Mouse (Mus musculus) cerebellum, adult 9-10 months (tissue): Measurements from ENCODE around the gene Sycn.
"Not testable (repeated sequence)": the region's sequence is repeated elsewhere in the genome, so short reads cannot be mapped to it uniquely, and the experiment has no call there.

Source experiments
- DNase-seq: peaks from one replicate; pipeline ENCODE4 v3.0.0; 2022

The Sycn gene

DNA sequence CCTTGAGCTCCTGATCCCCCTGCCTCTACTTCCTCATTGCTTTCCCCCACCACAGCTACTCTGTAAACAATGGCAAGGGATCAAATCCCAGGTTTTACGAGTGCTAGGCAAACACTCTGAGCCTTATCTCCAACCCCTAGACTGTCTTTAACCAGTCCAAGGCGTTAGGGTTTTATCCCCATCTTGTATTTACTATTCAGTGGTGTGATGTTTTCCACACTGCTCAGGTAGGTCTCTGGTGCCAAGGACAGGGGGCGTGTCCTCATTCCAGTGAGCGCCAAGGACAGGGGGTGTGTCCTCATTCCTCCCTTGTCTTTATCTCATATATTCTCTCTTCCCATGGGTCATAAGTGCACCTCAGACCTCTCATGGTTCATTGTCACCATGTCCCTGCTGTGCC lies at the start of gene Sycn:
Gene Sycn, plus strand, starts transcription at position 360 of the 400 bp plus-strand sequence.
- no peak for DNase-seq

- DNase-seq: no peak
These were observed 49.8 kb upstream of the Sycn start for GRCm38 (mm10) chr7:28490903-28491302.

DNA sequence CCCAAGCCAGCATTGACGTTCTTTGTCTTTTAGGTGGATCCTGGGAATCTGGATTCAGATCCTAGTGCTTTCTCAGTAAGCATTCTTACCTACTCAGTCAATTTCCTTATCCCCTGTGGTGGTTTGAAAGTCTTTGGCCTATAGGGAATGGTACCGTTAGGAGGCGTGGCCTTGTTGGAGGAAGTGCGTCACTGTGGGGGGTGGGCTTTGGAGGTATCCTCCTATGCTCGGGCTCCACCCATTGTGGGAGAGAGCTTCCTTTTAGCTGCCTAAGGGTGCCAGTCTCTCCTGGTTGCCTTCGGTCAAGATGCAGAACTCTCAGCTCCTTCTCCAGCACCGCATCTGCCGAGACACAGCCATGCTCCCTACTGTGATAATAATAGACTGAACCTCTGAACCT lies 48.4 kb upstream of the Sycn start:
- DNase-seq: no peak

DNA sequence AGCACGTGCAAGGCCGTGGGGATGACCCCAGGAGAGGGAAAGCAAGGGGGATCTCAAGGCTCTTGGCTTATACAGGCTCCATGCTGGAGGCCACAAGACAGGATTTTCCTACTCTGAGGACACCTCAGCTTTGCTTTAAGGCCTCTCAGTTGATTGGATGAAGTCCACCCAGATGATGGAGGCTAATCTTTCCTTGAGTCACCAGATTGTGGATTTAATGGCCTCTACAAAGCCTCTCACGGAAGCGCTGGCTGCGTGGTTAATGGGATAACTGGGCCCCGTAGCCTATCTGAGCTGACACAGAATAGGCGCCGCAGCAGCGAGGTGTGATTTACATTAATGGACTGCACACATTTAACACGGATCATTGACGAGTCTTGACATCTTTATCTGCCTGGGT lies 45.3 kb upstream of the Sycn start:
- DNase-seq: no peak

- no peak for DNase-seq
These were observed 35.1 kb upstream of the Sycn start for GRCm38 (mm10) chr7:28505585-28505984.

DNA sequence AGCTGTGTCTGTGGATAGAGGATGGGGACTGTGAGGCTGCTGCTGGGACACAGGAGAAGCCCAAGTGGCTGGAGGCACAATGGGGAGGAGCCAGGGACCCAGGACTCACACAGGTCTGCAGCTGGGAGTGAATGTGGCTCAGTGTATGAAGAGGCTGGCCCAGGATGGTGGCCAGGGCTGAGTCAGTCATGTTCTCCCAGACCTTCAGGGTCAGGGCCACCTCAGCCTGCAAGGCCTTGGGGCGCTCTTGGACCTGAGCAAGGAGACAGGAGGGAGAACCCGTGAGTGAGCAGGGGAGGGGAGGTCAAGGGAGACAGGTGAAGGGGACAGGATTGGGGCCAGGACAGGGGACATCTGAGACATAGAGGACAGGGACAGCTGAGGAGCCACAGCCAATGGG lies 31.6 kb upstream of the Sycn start:
- DNase-seq: not testable (repeated sequence)

DNA sequence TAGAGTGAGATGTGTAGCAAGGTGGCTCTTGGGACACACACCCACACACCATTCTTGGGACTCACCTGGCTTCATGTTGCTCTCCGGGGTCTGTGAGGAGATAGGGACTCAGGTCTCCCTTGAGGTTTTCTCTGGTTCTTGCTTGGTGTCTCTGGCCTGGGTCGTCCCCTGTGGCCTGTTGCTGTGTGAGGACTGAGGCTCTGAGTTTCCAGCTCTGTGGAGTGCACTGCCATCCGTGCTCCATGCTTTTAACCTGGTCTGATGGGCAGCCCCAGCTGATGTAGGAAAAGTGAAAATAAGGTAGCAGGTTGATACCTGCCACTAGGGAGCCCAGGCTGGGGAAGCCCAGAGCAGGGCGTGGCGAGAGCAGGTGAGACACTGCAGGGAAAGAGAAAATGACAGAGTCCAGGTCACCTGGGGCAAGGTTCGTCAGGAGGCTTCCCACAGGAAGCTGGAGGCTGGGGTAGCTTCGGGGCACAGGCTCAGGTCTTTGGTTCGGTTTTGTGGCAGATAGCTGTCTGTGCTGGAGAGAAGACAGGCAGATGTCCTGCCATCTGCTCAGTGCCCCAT lies 30.2 kb upstream of the Sycn start, which contains the start of gene Ifnl2:
Gene Ifnl2, minus strand, starts transcription at position 51 of the 570 bp plus-strand sequence.
- DNase-seq: not testable (repeated sequence)

GRCm38 (mm10) chr7:28511441-28511840 lies 29.2 kb upstream of the Sycn start:
- no peak for DNase-seq

DNA sequence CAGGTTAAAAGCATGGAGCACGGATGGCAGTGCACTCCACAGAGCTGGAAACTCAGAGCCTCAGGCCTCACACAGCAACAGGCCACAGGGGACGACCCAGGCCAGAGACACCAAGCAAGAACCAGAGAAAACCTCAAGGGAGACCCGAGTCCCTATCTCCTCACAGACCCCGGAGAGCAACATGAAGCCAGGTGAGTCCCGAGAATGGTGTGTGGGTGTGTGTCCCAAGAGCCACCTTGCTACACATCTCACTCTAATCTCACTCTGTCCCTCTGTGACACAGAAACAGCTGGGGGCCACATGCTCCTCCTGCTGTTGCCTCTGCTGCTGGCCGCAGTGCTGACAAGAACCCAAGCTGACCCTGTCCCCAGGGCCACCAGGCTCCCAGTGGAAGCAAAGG lies 18.1 kb upstream of the Sycn start, which contains the start of gene Ifnl3:
Gene Ifnl3, plus strand, starts transcription at position 301 of the 400 bp plus-strand sequence.
- DNase-seq: not testable (repeated sequence)

- DNase-seq: peak; percentile 67
These were observed 12.6 kb upstream of the Sycn start for GRCm38 (mm10) chr7:28527922-28528719.

DNA sequence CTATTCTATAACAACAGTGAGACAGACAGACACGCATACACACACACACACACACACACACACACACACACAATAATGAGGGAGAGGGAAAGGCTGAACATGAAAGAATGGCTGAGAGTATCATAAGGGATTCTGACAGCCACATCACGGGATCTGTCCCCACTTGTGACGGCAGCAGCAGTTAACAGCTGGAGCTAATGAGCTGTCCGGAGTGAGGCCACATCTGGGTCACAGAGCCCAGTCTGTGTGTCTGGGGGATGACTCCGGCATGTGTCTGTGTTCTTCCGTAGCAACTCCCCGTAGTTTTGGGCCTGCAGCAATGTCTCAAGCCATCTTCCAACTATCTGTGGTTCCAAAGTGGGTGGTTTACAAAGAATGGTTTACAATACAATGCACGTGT lies 8.7 kb upstream of the Sycn start:
- DNase-seq: no peak

DNA sequence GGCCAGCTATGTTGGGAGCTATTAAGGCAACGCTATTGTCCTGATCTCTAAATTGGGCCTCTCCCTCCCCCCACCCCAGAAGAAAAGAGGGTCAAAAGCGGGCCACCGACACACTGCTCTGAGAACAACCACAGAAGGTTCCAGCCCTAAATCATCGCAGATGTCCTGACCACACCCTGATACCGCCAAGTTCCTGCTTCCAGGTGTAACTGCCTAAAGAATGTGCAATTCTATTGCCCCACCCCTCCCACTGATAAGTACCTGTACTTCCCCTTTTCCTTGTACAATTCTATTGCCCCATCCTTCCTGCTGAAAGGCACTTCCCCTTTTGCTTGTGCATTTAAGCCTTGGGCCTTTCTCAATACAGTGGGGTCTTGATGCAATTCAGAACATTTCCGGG lies 1.8 kb upstream of the Sycn start:
- not testable (repeated sequence) for DNase-seq

DNA sequence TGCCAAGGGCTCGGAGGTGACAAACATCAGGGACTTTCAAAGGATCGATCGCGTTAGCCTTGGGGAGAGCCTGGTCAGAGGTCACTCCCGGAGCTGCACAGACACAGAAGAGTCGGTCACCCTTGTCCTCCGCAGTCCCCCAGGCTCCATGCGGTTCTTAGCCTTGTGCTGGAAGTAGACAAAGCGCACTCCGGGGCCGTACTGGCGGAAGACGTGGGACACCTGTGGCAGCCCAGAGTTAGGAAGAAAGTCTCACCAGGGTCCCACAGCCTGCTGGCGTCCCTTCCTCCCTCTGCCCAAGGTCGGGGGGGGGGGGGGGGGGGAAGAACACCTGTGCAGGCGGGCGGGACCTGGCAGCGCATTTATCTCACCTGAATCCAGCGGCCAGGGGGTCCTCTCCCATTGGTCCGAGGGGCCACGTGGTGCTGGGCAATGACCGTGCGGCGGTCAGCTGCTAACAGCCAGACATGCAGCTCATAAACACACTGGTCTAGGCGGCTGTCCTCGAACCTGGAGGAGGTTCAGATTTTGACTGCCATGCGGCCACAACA lies 3.4 kb downstream of the Sycn start:
- DNase-seq: no peak

DNA sequence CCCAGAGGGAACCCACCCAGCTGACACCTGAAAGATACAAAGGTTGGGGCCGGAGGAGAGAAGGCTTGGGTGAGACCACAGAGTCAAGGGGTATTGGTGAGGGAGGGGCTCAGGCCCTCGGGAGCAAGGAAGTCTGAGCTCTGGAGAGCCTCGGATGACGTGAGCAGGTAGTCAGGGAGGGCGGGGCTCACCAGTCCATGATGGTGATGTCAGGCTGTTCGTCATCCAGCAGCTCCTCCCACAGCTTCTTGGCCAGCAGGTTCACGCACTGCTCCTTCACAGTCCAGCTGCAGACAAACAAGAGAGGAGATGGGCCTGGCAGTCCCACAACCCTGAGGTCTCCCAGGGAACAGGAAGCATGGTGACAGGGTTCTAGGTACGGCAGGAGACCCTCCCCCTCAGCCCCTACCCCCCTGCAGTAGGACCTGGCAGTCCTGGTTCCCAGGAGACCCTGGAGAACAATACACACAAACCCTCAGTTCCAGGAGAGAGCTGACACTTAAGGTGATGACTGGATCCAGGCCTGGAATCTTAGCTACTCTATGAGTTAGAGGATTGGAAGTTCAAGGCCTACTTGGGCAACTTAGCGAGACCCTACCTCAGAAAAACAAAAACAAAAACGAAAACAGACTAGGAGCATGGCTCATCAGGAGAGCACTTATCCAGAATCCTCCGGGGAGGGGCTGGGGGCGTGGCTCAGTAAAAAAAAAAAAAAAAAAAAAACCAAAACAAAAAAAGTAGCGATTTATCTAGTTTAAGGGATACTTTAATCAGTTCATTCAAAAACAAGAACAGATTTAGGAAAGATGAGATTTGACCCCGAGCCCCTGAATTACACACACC lies 4.6 kb downstream of the Sycn start:
- no peak for DNase-seq

GRCm38 (mm10) chr7:28545891-28546210 lies 5.2 kb downstream of the Sycn start:
- no peak for DNase-seq

GRCm38 (mm10) chr7:28546649-28547048 lies 6.0 kb downstream of the Sycn start:
- DNase-seq: no peak

- no peak for DNase-seq
These were observed 6.5 kb downstream of the Sycn start, which contains the start of gene Nccrp1 for GRCm38 (mm10) chr7:28547154-28547553. Nccrp1 (minus strand) TSS chr7:28547254.

- no peak for DNase-seq
These were observed 6.9 kb downstream of the Sycn start for GRCm38 (mm10) chr7:28547628-28548027.

DNA sequence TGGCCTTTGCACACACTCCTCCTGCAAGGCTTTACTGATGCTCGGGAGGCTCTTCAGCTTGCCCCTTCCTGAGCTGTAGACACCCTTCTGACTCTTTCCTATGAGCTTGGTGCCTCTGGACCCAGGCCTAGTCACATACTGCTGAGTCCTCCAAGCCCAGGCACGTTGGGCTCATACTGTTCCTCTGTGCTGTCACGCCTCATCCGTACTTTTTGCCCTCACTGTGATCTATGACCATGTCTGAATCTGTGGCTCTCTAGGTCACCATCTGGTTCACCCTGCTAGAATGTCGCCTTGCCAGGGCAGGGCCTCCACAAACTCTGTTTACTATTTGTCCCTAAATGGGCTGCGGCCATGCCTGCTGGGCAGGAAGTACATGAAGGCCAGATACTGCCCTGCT lies 12.4 kb downstream of the Sycn start:
- no peak for DNase-seq

- no peak for DNase-seq
These were observed 15.4 kb downstream of the Sycn start for GRCm38 (mm10) chr7:28555939-28556535.

DNA sequence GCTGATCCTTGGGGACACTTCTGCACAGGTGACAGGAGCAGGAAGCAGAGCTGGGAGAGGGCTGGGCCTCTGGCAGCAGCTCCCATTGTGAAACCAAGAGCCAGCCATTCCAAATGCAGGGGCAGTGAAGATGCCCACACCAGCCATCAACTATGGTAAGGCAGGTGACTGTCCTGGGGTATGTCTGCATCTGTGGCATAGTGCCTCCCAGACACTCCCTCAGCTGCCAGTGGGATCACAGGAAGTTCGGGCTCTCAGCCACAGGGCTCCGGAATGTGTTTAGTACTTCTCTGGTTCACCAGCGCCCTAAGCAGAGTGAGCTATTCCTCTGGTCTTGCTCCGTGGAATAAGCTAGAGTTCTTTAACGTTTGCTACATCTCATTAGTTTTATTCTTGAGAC lies 16.4 kb downstream of the Sycn start:
- DNase-seq: no peak

- DNase-seq: no peak
These were observed 17.0 kb downstream of the Sycn start for GRCm38 (mm10) chr7:28557708-28558107.

DNA sequence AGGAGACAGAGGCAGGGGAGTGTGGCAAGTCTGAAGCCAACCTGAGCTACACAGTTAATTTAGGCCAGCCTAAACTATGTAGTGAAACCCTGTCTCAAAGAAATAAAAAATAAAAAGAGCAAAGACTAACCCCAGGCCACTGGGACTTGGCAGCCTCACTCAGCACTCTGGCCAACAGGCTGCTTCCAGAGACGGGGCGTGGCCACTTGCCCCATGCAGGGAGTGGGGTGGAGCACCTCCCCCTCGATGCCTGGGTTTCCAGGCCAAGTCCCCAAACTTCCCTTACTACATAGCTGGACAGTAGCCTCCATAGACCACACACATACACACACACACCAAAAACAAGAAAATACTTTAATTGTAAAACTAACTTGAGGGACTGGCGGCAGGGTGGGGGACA lies 17.8 kb downstream of the Sycn start:
- no peak for DNase-seq
